In genomic region chr9:119107566-119107965, GRCm38 (mm10) we compare ENCODE assay signal across 9 mouse cellular contexts. TPM values are rescaled to one million over a fixed set of nuclear protein-coding genes. Genes with fewer than 3 reads are reported as not detected.
DNase-seq lines count a peak whose midpoint lies in the region; ATAC-seq lines count a peak whose summit lies in the region.
"Had no signal": no experiment of that assay in that cellular context is flagged by ENCODE, and none has a peak within 500 bp of the region (broad histone marks: within the 10 kb centered on the region; RNA-seq: fewer than 3 reads in every experiment).

No protein-coding gene starts in this region.

- 0 out of 2 replicates have a peak, but pooled peaks cover 2% of the 10 kb centered on the region for H3K27me3 ChIP-seq in hindbrain, embryonic 11.5 days (ENCODE audit: control insufficient read depth, insufficient read depth, low read length)
- H3K27me3 ChIP-seq in hindbrain, embryonic 10.5 days (ENCODE audit: insufficient read depth, poor library complexity, severe bottlenecking), result peaks cover 12% of the 10 kb centered on the region

- no peaks in the 10 kb centered on the region for H3K36me3 ChIP-seq in hindbrain, embryonic 11.5 days (ENCODE audit: control insufficient read depth, insufficient read depth, low read length)
- no peaks in the 10 kb centered on the region for H3K36me3 ChIP-seq in hindbrain, embryonic 10.5 days

- H3K4me1 ChIP-seq in hindbrain, embryonic 11.5 days (replicated peaks; ENCODE audit: control insufficient read depth, insufficient read depth, low read length), result no peaks in the 10 kb centered on the region
- peaks cover 26% of the 10 kb centered on the region for H3K4me1 ChIP-seq in hindbrain, embryonic 10.5 days (replicated peaks)

- H3K4me2 ChIP-seq in hindbrain, embryonic 11.5 days (replicated peaks; ENCODE audit: low read depth, low read length), result no peak overlapping the region

- no peaks in the 10 kb centered on the region for H3K9me3 ChIP-seq in hindbrain, embryonic 11.5 days (ENCODE audit: control insufficient read depth, low read length)
- H3K9me3 ChIP-seq in hindbrain, embryonic 10.5 days, result no peaks in the 10 kb centered on the region

- no peak overlapping the region for H3K9ac ChIP-seq in hindbrain, embryonic 11.5 days (ENCODE audit: low read depth, low read length)

- DNase-seq in hindbrain, embryonic 11.5 days (ENCODE audit: low spot score), result peak; percentile 46
- DNase-seq in hindbrain, embryonic 10.5 days (ENCODE audit: low spot score), result no peak
- peak; percentile 53 for DNase-seq in 3134 (ENCODE audit: extremely low read depth, insufficient read length, low spot score)
- DNase-seq in ES-CJ7 (ENCODE audit: low read depth, low spot score), result peak; percentile 73
- DNase-seq in gastrocnemius, adult 8-10 months (ENCODE audit: low spot score in 2 of 2), result peak; percentile 26 to 30
- no peak for DNase-seq in MN1 (ENCODE audit: low spot score)
- DNase-seq in frontal cortex, postnatal 25 days (ENCODE audit: low spot score in 2 of 2), result no peak
- no peak for DNase-seq in natural killer cell, adult 2 months (ENCODE audit: low spot score in 2 of 2)

- 95% methylated on average over 4 of the region's 4 CpGs for WGBS in hindbrain, embryonic 11.5 days
- 89% methylated on average over 4 of the region's 4 CpGs for WGBS in hindbrain, embryonic 10.5 days

- H3K27ac ChIP-seq in hindbrain, embryonic 11.5 days (ENCODE audit: low read depth, low read length), result no peak overlapping the region
- no peak overlapping the region for H3K27ac ChIP-seq in hindbrain, embryonic 10.5 days

- no peak overlapping the region for H3K4me3 ChIP-seq in hindbrain, embryonic 11.5 days (ENCODE audit: low read depth, low read length)
- H3K4me3 ChIP-seq in hindbrain, embryonic 10.5 days, result no peak overlapping the region
- H3K4me3 ChIP-seq: myocyte had no signal

- no peak for ATAC-seq in hindbrain, embryonic 11.5 days (ENCODE audit: low FRiP score)

RNA-seq across cellular contexts. Expression of gene Dlec1, which starts 5.3 kb away (rescaled TPM):
- polyA plus RNA-seq in hindbrain, embryonic 11.5 days (2014; fragmentation: Nextera tagmentation; extraction: Ambion mirVana), result 1.4 and 2.1 TPM in 2 replicates
- 1.6 and 1.8 TPM in 2 replicates for polyA plus RNA-seq in hindbrain, embryonic 10.5 days (2016; fragmentation: Nextera tagmentation; extraction: Ambion mirVana)
- total RNA-seq in gastrocnemius, adult 8-10 months (2022), result not detected

RNA-seq across cellular contexts. Expression of gene Plcd1, which starts 14.3 kb away (rescaled TPM):
- 27.7 and 28.8 TPM in 2 replicates for polyA plus RNA-seq in hindbrain, embryonic 11.5 days (2014; fragmentation: Nextera tagmentation; extraction: Ambion mirVana)
- polyA plus RNA-seq in hindbrain, embryonic 10.5 days (2016; fragmentation: Nextera tagmentation; extraction: Ambion mirVana), result 30.8 and 31.8 TPM in 2 replicates
- 1 to 10 TPM; 4.2 to 7.8 (median 6.3) TPM for total RNA-seq in gastrocnemius, adult 8-10 months (2022)

RNA-seq across cellular contexts. Expression of gene Acaa1b, which starts 49.3 kb away (rescaled TPM):
- 1.4 and 1.7 TPM in 2 replicates for polyA plus RNA-seq in hindbrain, embryonic 11.5 days (2014; fragmentation: Nextera tagmentation; extraction: Ambion mirVana)
- polyA plus RNA-seq in hindbrain, embryonic 10.5 days (2016; fragmentation: Nextera tagmentation; extraction: Ambion mirVana), result 1.3 and 1.5 TPM in 2 replicates
- 1 to 10 TPM in 1 of 4 experiments, under 1 TPM in 3; 0.72 to 1.3 (median 0.81) TPM for total RNA-seq in gastrocnemius, adult 8-10 months (2022)

RNA-seq across cellular contexts. Expression of gene Gm47289, which starts 51.4 kb away (rescaled TPM):
- polyA plus RNA-seq in hindbrain, embryonic 11.5 days (2014; fragmentation: Nextera tagmentation; extraction: Ambion mirVana), result not detected in 2 replicates
- not detected in 2 replicates for polyA plus RNA-seq in hindbrain, embryonic 10.5 days (2016; fragmentation: Nextera tagmentation; extraction: Ambion mirVana)
- total RNA-seq in gastrocnemius, adult 8-10 months (2022), result not detected
- polyA plus RNA-seq: myocyte had no signal

RNA-seq across cellular contexts. Expression of gene Vill, which starts 55.0 kb away (rescaled TPM):
- 7.5 and 8.8 TPM in 2 replicates for polyA plus RNA-seq in hindbrain, embryonic 11.5 days (2014; fragmentation: Nextera tagmentation; extraction: Ambion mirVana)
- polyA plus RNA-seq in hindbrain, embryonic 10.5 days (2016; fragmentation: Nextera tagmentation; extraction: Ambion mirVana), result 15.8 and 16.1 TPM in 2 replicates
- under 1 TPM; 0.22 to 0.54 (median 0.37) TPM for total RNA-seq in gastrocnemius, adult 8-10 months (2022)

Comparison
In these comparisons a context has a peak if more than half of its experiments do, and no peak if none do; other contexts are left out.
1. DNase-seq: peak in hindbrain, embryonic 11.5 days (single experiment), 3134 (single experiment), ES-CJ7 (single experiment) and gastrocnemius, adult 8-10 months (2 of 2); none in hindbrain, embryonic 10.5 days (single experiment), MN1 (single experiment), frontal cortex, postnatal 25 days (0 of 2) and natural killer cell, adult 2 months (0 of 2).